23 mouse cellular contexts compared by ENCODE assay signal in the genomic region with DNA sequence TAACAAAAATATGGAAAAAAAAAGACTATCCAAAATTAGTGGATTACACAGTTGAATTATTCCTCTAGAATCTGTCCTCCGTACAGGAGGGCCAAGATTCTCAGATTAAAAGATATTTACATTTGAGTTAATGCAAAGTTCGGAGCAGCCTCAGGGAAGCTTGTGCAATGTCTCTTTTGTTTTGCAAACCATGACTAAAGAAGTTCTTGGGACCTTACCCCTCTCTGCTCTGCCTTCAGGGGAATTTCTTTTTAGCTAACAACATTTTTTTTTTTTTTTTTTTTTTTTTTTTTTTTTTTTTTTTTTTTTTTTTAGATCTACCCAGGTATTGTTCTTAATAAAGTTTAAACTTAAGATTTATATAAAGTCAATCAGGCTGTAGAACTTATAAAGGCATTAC.
DNase-seq lines count a peak whose midpoint lies in the region; ATAC-seq lines count a peak whose summit lies in the region.
"Had no signal": no experiment of that assay in that cellular context is flagged by ENCODE, and none has a peak within 500 bp of the region (broad histone marks: within the 10 kb centered on the region; RNA-seq: fewer than 3 reads in every experiment).

No protein-coding gene starts in this region.

- no peak overlapping the region for H3K4me2 ChIP-seq in heart, embryonic 12.5 days
- H3K4me2 ChIP-seq: embryonic facial prominence, embryonic 12.5 days; forebrain, embryonic 12.5 days had no signal

- H3K27ac ChIP-seq in heart, embryonic 12.5 days (ENCODE audit: poor library complexity, severe bottlenecking): no peak overlapping the region
- H3K27ac ChIP-seq: embryonic facial prominence, embryonic 10.5 days; embryonic facial prominence, embryonic 12.5 days; forebrain, embryonic 10.5 days; forebrain, embryonic 12.5 days had no signal

- no peaks in the 10 kb centered on the region for H3K4me1 ChIP-seq in heart, embryonic 12.5 days (replicated peaks)
- H3K4me1 ChIP-seq: embryonic facial prominence, embryonic 10.5 days; embryonic facial prominence, embryonic 12.5 days; forebrain, embryonic 10.5 days; forebrain, embryonic 12.5 days had no signal

- H3K36me3 ChIP-seq in heart, embryonic 12.5 days: no peaks in the 10 kb centered on the region
- H3K36me3 ChIP-seq: embryonic facial prominence, embryonic 10.5 days; embryonic facial prominence, embryonic 12.5 days; forebrain, embryonic 10.5 days; forebrain, embryonic 12.5 days; G1E had no signal

- H3K4me3 ChIP-seq in heart, embryonic 12.5 days: no peak overlapping the region
- H3K4me3 ChIP-seq: embryonic facial prominence, embryonic 10.5 days; embryonic facial prominence, embryonic 12.5 days; forebrain, embryonic 10.5 days; forebrain, embryonic 12.5 days had no signal

- H3K27me3 ChIP-seq in heart, embryonic 12.5 days (replicated peaks): no peaks in the 10 kb centered on the region
- H3K27me3 ChIP-seq: embryonic facial prominence, embryonic 12.5 days; forebrain, embryonic 12.5 days; Patski had no signal

- peak; percentile 87 for DNase-seq in ES-CJ7 (ENCODE audit: low read depth, low spot score)
- DNase-seq in R1 (ENCODE audit: low read depth, low spot score): peak; percentile 88
- peak; percentile 33 for DNase-seq in fat pad, adult 2 months (ENCODE audit: extremely low read depth, low read depth, low spot score)
- no peak for DNase-seq in cerebellum, postnatal 36 days
- no peak for DNase-seq in cerebellum, postnatal 4 days (ENCODE audit: low spot score in 2 of 2)
- DNase-seq: adrenal gland, adult 8-10 months; adrenal gland, postnatal 14 days; adrenal gland, postnatal 36 days; cerebellum, adult 11-12 months; cerebellum, adult 2 months; cerebellum, adult 9-10 months; cerebellum, postnatal 10 days; cerebellum, postnatal 25 days had no signal

- no peaks in the 10 kb centered on the region for H3K9me3 ChIP-seq in heart, embryonic 12.5 days (replicated peaks)
- H3K9me3 ChIP-seq: embryonic facial prominence, embryonic 10.5 days; embryonic facial prominence, embryonic 12.5 days; forebrain, embryonic 10.5 days; forebrain, embryonic 12.5 days; G1E had no signal

- 77% methylated on average over 2 of the region's 2 CpGs for WGBS in heart, embryonic 12.5 days

- H3K9ac ChIP-seq in heart, embryonic 12.5 days: no peak overlapping the region
- H3K9ac ChIP-seq: embryonic facial prominence, embryonic 12.5 days; forebrain, embryonic 12.5 days had no signal

- no peak for ATAC-seq in heart, embryonic 12.5 days (ENCODE audit: insufficient number of reproducible peaks, low FRiP score)
- ATAC-seq: activated CD4-positive, CD25-positive, alpha-beta regulatory T cell, adult 4 months; forebrain, embryonic 14.5 days; forebrain, embryonic 16.5 days; Patski had no signal

Comparison
In these comparisons a context has a peak if more than half of its experiments do, and no peak if none do; other contexts are left out.
1. DNase-seq: peak in ES-CJ7 (single experiment), R1 (single experiment) and fat pad, adult 2 months (single experiment); none in cerebellum, postnatal 36 days (0 of 2) and cerebellum, postnatal 4 days (0 of 2).